ENCODE assay signal across 12 mouse cellular contexts in genomic region chr13:34575997-34576314, GRCm38 (mm10).
A peak's percentile ranks its signal among the peaks of the same experiment; 100 is the strongest.
DNase-seq lines count a peak whose midpoint lies in the region; ATAC-seq lines count a peak whose summit lies in the region.
"Had no signal": no experiment of that assay in that cellular context is flagged by ENCODE, and none has a peak within 500 bp of the region (broad histone marks: within the 10 kb centered on the region; RNA-seq: fewer than 3 reads in every experiment).

No protein-coding gene starts in this region.

- no peaks in the 10 kb centered on the region for H3K36me3 ChIP-seq in hindbrain, embryonic 11.5 days (ENCODE audit: control insufficient read depth, insufficient read depth, low read length)
- H3K36me3 ChIP-seq in liver, embryonic 11.5 days (ENCODE audit: control insufficient read depth, insufficient read depth, low read length): no peaks in the 10 kb centered on the region
- H3K36me3 ChIP-seq: liver, embryonic 13.5 days had no signal

- H3K4me3 ChIP-seq in hindbrain, embryonic 11.5 days (ENCODE audit: low read depth, low read length): no peak overlapping the region
- H3K4me3 ChIP-seq in liver, embryonic 11.5 days (ENCODE audit: low read depth, low read length): no peak overlapping the region
- H3K4me3 ChIP-seq: liver, embryonic 13.5 days had no signal

- no peak overlapping the region for H3K27ac ChIP-seq in hindbrain, embryonic 11.5 days (ENCODE audit: low read depth, low read length)
- H3K27ac ChIP-seq in liver, embryonic 11.5 days (ENCODE audit: low read depth, low read length): no peak overlapping the region
- H3K27ac ChIP-seq: liver, embryonic 13.5 days had no signal

- no peaks in the 10 kb centered on the region for H3K9me3 ChIP-seq in hindbrain, embryonic 11.5 days (ENCODE audit: control insufficient read depth, low read length)
- H3K9me3 ChIP-seq in liver, embryonic 11.5 days (ENCODE audit: control insufficient read depth, low read length): no peaks in the 10 kb centered on the region
- H3K9me3 ChIP-seq: liver, embryonic 13.5 days had no signal

- no peaks in the 10 kb centered on the region for H3K27me3 ChIP-seq in hindbrain, embryonic 11.5 days (ENCODE audit: control insufficient read depth, insufficient read depth, low read length)
- H3K27me3 ChIP-seq in liver, embryonic 11.5 days (replicated peaks; ENCODE audit: control insufficient read depth, insufficient read depth, low read length): no peaks in the 10 kb centered on the region
- H3K27me3 ChIP-seq: liver, embryonic 13.5 days had no signal

- intact Hi-C loops in left cerebral cortex, postnatal 25 days (cut with DNase I): no loop called here

- no peak overlapping the region for H3K4me2 ChIP-seq in hindbrain, embryonic 11.5 days (replicated peaks; ENCODE audit: low read depth, low read length)
- H3K4me2 ChIP-seq in liver, embryonic 11.5 days: no peak overlapping the region
- H3K4me2 ChIP-seq: heart, embryonic 11.5 days; liver, embryonic 13.5 days had no signal

- DNase-seq in lung, postnatal 36 days: peak; percentile 4
- DNase-seq in lung, postnatal 14 days: no peak
- peak; percentile 55 for DNase-seq in hindbrain, embryonic 11.5 days (ENCODE audit: low spot score)
- DNase-seq in left cerebral cortex, postnatal 25 days (ENCODE audit: low spot score in 2 of 2): peak; percentile 71 to 81
- DNase-seq in right cerebral cortex, postnatal 36 days (ENCODE audit: low spot score in 2 of 2): peak; percentile 18 to 51
- DNase-seq in liver, embryonic 11.5 days (ENCODE audit: low spot score): no peak
- no peak for DNase-seq in cerebellum, postnatal 25 days
- no peak for DNase-seq in adrenal gland, adult 2 months
- DNase-seq: cerebellum, adult 2 months; liver, embryonic 13.5 days; thymus, postnatal 25 days had no signal

- WGBS in hindbrain, embryonic 11.5 days: 29% methylated on average over 1 of the region's 1 CpGs
- WGBS in liver, embryonic 11.5 days: 38% methylated on average over 1 of the region's 1 CpGs

- peak; percentile 84 for ATAC-seq in hindbrain, embryonic 11.5 days (ENCODE audit: low FRiP score)
- ATAC-seq in liver, embryonic 11.5 days (replicated peaks; ENCODE audit: low FRiP score): no peak

- no peak overlapping the region for H3K9ac ChIP-seq in hindbrain, embryonic 11.5 days (ENCODE audit: low read depth, low read length)
- no peak overlapping the region for H3K9ac ChIP-seq in liver, embryonic 11.5 days (ENCODE audit: low read depth, low read length)
- H3K9ac ChIP-seq: liver, embryonic 13.5 days had no signal

- no peaks in the 10 kb centered on the region for H3K4me1 ChIP-seq in hindbrain, embryonic 11.5 days (replicated peaks; ENCODE audit: control insufficient read depth, insufficient read depth, low read length)
- no peaks in the 10 kb centered on the region for H3K4me1 ChIP-seq in liver, embryonic 11.5 days (replicated peaks; ENCODE audit: control insufficient read depth, insufficient read depth, low read length)
- H3K4me1 ChIP-seq: liver, embryonic 13.5 days had no signal

Comparison
In these comparisons a context has a peak if more than half of its experiments do, and no peak if none do; other contexts are left out.
1. DNase-seq: peak in lung, postnatal 36 days (single experiment), hindbrain, embryonic 11.5 days (single experiment), left cerebral cortex, postnatal 25 days (2 of 2) and right cerebral cortex, postnatal 36 days (2 of 2); none in lung, postnatal 14 days (single experiment), liver, embryonic 11.5 days (single experiment), cerebellum, postnatal 25 days (0 of 2) and adrenal gland, adult 2 months (single experiment).